Mouse (Mus musculus) right cerebral cortex, adult 18-20 months (tissue): ENCODE data around the gene Msx2.

ENCODE experiments used
- DNase-seq: peaks from one replicate; pipeline ENCODE4 v3.0.0; 2022; ENCODE audit warnings: mixed read lengths

Gene Msx2

DNA sequence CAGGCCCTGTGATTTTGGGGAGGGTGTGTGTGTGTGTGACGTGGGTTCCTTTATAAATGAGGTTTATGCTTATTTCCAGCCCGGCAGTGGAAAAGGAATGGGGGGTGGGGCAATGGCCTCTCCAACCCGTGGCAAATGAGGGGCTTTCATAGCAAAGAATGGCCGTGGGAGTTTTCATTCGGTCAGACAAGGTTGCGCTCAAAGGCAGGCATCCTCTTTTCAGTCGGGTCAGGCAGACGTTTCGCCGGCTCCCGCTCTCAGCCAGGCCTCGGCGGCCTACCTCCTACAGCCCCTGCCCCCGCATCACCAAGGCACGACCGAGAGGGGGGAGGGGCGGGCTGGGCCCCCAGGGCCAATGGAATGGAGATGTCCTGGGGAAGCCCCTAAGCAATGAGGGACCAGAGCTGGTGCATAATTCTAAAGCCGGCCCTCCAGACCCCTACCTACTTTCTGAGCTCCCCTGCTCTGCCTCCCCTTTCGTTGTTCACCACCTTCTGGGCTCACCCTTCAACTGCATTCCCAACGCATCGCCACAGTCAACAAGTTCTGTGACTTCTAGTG lies 8.4 kb downstream of the Msx2 start:
- no peak for DNase-seq

DNA sequence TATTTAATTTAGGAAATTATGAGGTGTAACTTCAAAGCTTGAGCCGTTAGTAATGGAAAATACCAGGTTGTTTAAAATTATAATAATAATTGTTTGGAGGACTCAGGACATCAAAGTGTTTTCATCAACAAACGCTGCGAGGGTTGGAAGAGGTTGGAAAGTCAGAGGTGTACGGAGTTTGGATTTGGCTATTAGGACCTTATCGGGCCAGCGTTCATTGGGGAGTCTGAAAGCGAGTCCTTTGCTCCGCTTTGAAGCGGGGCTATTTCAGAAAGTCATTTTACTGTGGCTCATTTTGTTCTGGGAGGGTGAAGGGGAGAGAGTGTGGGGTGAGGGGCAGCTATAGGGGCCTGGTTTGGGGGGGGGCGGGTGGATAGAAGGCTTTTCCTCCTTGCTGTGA lies 8.9 kb downstream of the Msx2 start:
- no peak for DNase-seq

DNA sequence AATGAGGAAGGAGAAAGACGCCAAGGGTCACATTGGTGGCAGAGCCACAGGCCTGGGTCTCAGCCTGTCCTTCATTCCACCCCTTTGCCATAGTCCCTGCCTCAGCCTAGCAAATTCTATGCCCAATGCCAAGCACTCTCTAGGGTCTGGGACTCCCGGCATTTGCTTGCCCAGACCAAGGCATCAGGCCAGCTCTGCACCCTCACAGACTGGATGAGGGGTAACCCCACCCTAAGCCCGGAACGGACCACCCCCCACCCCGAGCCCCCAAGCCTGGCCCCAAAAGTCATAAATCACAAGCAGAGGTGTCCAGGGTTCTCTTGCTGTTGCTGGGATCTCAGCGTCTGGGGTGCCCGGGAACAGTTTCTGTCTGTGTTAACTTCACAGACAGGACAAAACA lies 9.8 kb downstream of the Msx2 start:
- no peak for DNase-seq

DNA sequence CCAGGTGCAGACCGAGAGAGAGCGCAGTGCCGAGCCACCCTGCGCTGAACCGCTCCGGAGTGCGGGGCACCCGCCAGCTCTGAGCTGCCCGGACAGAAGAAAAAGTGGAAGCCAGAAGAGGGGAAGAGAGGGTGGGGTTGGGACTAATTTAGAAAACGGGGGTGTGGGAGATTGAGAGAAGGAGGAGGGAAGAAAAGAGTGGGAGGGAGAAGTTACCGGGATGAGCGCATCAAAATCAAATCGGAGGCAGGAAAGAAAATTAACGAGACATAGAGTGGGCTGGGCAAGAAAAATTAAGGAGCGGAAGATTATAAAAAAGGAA lies 10.3 kb downstream of the Msx2 start:
- DNase-seq = no peak

DNA sequence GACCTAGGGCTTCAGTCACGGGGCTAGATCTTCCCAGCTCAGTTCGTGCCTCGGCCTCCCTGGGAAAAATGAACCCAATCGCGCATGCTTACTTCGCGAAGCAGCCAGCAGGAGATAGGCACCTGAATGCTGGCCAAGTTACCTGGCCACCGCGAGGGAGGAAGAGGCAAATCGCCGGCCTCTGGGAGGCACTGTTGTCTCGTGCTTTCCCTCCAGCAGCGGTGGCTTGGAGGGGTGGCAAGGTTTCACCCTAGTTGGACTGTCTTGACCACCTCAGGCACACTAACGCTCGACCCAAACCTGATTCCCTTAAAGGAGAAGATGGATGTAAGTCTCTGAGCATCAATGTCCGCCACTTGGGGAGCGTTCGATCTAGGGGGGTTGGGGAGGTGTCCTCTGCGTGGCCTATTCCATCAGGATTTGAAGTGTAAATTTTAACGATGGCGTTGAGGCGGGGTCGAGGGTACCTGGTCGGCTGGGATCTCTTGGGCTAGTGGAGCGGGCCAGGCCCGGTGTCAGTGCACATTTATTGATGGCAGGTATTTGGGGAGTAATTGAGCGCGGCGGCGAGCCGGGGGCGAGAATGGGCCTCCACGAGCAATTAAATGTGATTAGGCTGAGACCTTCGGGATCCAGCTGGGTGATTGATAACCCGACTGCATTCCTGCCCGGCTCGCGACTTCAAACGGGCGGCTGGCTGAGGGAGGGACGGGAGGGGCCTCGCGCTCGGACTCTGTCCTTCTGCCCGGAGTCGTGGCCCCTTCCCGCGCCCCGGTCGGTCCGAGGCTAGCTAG lies 10.8 kb downstream of the Msx2 start:
- DNase-seq = no peak

DNA sequence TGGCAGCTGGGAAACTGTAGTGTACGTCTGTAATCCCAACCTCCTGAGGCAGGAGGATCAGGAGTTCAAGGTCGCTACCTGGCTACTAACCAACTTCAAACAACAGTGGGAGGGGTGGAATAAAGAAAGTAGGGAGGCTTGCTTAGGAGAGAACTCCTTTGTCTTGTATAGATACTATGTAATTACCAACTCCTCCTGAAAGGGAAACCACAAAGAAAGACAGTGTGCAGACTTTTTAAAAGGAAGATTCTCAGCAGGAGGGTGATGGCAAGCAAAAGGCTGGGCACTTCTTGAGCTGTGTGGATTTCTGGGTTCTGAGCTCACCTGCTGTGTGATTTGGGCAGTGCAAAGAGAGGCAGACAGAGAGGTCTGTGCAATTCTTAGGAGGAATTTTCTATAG lies 11.5 kb downstream of the Msx2 start:
- no peak for DNase-seq

DNA sequence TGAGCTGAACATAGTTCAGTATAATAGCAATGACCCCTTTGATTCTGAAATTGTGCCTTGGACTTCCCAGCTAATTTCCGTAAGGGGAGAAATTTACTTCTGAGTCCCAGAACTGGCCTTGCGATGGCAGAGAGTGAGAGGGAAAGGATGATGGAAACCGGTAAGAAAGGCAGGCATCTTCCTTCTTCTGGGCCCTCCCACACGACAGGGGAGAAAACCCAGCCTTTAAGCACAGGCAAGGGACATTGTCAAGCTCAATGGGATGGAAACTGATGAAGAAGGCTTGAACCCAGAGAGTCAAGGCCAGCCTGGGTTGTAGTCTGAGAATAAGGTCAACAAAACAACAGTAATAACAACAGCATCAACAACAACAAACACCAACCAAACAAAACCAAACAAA lies 14.1 kb downstream of the Msx2 start:
- no peak for DNase-seq

DNA sequence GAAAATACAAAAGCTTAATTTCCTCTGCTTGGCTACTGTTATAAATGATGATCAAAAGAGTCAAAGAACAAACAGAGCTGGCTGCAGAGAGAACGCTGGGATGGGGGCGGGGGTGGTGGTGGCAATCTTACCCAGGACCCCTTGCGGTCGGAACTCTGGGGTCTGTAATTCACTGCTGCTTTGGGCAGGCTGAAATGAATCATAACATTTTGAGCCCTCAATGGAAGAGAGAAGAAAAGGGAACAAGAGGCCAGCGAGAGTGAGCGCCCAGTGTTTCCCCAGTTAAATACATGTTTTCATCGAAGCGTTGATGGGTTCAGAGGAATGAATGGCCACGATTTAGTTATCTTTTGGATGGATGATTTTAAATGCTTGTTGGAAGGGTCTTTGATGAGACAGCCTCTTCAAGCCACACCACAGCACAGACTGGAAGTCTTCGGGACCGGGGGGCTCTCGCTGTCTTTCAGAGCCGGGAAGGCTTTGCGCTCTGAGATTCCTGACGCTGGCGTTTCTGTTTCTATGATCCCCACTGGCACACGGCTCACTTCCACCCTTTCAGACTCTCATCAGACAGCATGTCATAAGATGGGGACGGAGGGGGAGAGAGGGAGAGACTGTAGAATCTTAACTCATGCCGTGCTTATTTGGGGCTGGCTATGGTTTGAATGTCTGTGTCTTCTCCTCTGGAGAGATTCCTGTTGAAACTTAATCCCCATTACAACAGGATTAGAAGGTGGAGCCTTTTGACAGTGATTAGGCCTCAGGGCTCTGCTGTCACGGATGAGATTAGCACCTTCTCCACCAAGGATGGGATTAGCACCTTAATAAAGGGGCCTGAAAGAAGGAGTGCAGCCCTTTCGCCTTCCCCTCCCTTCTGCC lies 17.8 kb downstream of the Msx2 start:
- no peak for DNase-seq

DNA sequence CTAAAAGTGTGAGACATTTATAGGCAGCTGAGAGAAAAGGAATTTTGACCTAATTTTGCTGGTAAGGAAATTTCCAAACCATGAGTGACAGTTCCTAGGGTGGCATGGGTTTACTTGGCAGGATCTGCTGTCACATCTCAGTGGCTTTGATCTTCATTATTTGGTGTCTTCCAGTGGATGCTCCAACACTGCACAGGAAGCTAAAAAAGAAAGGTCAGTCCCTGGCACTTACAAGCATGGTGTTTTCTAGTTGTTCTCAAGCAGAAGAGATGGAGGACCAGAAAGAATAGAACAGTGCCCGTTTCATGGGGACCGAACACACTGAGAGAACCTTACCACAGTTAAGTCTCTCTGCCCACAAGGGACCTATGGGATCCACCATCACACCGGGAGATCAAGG lies 18.9 kb downstream of the Msx2 start:
- DNase-seq = no peak

DNA sequence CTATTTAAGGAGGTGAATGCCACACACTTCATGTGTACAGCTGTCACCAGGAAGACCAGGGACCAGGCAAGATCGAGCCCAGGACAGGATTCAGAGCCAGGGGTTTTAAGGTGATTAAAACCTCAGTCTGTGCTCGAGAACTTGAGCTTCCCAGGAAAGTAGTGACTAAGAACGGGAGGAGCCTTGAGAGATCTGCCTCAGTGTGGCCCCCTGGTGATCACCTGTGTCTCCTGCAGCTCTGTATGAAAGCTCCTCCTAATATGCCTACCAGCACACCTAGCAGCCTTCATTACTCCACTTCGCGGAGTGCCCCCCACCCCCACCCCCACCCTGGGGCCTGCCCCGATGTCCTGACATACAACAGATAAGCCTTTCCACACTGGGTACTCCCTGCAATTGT lies 25.3 kb downstream of the Msx2 start:
- no peak for DNase-seq

DNA sequence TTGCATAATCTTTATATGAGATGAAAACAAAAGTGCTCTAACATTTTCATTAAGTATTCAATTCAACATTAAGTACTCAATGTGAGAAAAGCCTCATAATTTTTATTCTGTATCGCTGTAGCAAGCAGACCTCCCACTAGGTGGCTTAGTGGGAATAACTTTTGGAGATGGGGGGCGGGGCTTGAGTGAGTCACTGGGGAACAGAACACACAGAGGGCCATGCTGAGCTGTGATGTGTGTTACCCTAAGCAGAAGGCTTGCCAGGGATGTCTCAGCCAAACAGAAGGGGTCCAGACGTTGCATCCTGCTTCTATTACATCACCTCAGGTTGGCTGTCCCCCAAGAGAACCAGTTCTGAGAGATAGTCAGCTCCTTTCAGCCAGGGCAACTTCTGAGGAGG lies 29.3 kb downstream of the Msx2 start:
- peak; percentile 60 for DNase-seq

DNA sequence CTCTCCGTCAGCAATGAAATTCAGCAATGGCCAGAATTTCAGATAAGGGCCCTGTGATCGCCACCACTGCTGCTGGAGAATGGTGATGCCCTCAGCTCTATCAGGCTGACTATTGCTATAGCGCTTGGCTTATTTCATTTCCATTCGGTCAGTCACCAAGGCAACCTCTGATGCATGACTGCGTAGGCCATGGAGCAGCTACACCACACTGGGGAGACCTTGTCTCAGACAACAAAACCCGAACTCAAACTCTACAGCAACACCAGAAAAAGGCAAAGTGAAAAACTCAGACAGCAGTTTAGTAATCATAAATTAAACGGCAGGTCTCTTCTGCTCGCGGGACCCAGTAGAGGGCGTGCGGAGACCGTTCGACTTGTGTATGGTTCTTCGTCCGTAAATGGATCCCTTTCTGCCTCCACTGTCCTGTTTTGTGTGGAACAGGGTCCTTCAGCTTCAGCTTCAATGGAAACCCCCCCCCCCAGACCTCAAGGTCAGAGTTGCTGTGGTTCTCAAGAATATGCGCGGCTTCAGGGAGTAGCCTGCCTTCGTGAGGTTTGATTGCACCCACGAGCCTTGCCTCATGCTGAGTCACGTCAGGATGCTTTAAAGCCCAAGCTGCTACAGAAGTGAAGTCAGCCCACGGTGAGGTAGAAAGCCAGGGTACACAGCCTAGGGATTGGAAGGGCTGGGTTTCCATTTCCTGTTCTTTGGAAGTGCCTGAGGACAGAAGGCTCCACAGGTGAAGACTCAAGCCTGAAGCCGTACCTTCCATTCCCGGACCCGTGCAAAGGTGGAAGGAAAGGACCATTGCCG lies 30.5 kb downstream of the Msx2 start:
- peak; percentile 40 for DNase-seq

DNA sequence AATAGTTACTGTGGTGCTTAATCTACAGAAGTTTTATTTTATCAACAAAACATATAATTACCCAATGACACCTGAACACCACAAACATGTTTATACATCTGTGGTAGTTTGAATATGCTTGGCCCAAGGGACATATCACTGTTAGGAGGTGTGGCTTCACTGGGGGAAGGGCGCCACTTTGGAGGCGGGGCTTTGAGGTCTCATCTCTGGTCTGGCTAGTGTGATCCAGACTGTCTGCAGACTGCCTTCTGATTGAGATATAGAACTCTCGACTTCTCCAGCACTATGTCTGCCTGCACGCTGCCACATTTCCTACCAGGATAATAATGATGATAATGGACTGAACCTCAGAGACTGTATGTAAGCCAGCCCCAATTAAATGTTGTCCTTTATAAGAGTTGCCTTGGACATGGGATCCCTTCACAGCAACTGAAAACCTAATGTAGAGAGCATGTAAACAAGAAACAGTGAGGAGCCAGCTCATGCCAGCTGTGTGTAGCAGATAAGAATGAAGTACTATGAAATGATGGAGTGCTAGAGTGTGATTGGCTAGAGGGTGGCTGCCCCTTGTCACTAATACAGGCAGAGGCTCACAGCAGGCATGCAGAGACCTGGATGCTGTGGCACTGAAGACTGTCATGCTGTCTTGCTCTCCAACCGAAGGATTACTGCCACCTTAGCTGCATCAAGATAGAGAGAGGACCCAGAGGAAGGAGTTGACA lies 31.4 kb downstream of the Msx2 start:
- DNase-seq = no peak

DNA sequence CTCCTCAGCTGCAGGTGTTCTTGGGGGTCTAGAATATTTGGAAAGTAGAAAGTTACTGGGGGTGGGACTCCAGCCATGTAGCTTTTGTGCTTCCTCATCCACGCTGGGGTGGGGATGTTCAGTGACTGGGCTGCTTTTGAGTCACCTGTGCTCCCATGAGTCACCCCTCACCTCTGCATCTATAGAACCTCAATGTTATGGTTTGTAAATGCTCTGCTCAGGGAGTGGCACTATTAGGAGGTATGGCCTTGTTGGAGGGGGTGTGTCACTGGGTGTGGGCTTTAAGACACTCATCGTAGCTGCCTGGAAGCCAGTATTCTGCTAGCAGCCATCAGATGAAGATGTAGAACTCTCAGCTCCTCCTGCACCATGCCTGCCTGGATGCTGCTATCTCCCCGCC lies 32.9 kb downstream of the Msx2 start:
- no peak for DNase-seq

DNA sequence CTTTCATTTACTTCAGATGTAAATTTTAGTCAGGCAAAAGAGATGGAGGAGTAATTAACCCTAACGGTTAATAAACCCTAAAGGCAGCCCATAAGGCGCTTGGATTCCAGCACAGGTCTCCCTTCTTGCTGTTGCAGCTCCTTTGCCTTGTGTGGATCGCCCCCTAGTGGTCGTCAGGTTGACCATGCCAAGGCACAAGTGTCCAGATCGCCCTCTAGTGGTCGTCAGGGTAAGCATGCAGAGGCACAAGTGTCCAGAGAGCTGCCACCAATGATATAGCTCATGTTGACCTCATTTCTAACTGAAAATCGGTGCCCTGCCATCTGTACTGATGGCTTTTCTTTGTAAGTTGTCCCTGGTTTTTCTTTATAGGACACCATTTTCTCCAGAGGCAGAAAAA lies 46.4 kb downstream of the Msx2 start:
- DNase-seq = peak; percentile 72

DNA sequence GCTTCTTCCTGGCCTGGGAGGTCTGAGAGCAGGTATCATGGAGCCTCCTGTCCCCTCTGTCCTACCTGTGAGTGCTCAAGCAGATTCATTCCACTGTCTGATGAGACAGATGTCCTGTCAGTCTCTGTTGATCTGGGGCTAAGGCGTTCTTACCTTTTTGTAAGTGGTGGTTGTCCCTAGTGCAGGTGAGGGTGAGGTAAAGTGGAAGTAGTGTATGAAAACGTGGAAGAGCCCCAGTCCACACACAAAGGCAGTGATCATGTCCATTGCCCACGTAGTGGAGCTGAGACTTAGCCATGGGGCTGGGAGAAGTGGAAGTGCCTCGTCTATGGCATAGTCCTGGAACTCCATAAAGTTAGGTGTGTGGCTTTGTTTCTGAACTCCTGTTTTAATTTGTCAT lies 51.7 kb downstream of the Msx2 start:
- DNase-seq = no peak

DNA sequence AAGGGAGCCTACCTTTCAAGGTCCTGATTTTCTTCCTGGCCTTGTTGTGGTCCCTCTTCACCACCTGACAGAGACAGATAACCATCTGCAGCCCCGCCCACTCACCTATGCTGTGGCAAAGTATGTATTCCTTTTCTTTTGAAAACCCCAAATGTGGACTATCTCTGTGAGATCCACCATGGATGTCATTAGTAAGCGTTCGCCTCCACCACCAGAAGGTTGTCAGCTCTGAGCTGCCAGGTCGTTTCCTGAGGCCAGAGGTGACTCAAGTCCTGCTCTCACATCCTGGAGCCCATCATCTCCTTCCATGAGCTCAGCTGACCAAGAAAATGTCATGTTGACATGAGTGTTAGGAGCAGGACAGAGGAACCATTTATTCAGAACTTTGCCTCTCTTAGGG lies 52.1 kb downstream of the Msx2 start:
- no peak for DNase-seq

DNA sequence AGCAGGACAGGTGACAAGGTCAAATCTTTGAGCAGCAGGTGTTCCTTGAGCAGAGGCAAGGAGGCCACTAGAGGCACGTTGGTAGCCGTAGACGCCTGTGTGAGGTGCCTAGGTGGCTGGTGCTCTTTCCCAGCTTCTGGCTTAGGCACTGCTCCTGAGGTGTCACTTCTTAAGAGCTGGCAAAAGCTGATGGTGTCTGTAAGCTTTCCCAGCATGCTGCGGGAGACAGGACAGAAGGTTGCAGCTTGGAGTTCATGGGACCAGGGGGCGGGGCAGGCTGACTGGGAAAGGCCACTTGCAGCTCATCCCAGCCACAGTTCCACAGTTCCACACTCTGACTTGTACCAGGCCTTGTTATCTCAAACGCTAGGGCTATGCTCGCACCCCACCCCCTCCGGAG lies 53.2 kb downstream of the Msx2 start:
- no peak for DNase-seq

DNA sequence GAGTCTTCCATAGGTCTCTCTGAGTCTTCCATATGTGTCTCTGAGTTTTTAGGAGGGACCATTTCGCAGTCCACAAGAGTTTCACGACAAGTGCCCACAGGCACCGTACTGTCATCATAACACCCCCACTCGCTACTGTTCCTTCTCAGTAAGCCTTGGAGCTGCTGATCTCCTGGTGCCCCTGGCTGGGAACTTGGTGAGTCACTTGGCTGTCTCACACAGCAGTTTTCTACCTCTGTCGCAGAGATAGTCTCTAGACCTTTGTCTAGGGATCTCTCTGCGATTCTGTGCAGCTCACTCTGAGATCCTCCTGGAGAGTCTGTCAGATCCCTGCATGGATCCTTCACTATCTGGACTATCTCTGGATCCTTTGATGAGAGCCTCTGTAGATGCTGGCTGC lies 55.2 kb downstream of the Msx2 start:
- DNase-seq = no peak
